Mouse (Mus musculus): ENCODE results near the gene Krtap5-1. TPM values are rescaled to one million over a fixed set of nuclear protein-coding genes. Genes with fewer than 3 reads are reported as not detected.
"Not testable (repeated sequence)": the region's sequence is repeated elsewhere in the genome, so short reads cannot be mapped to it uniquely, and the experiment has no call there.

Krtap5-1 gene
- polyA plus RNA-seq, 1 experiment from 2014 or later, result not detected

GRCm38 (mm10) chr7:142303929-142304328 lies 7.0 kb upstream of the Krtap5-1 start:
- not testable (repeated sequence) for H3K27me3 ChIP-seq (ENCODE audit: insufficient read depth, low read length); H3K4me1 ChIP-seq (ENCODE audit: insufficient read depth, low read length); ATAC-seq (ENCODE audit: low FRiP score, low TSS enrichment); H3K4me2 ChIP-seq (replicated peaks; ENCODE audit: low read depth, low read length); H3K36me3 ChIP-seq (ENCODE audit: insufficient read depth, low read length); H3K9me3 ChIP-seq (ENCODE audit: low read length); H3K27ac ChIP-seq (ENCODE audit: low read length); H3K4me3 ChIP-seq (ENCODE audit: low read length); H3K9ac ChIP-seq (replicated peaks; ENCODE audit: low read length)
- 87% methylated on average over 1 of the region's 1 CpGs for WGBS

- H3K36me3 ChIP-seq (ENCODE audit: insufficient read depth, low read length), result no peaks in the 10 kb centered on the region
- H3K4me3 ChIP-seq (ENCODE audit: low read length), result no peak within 1 kb of the TSS
- H3K27me3 ChIP-seq (ENCODE audit: insufficient read depth, low read length), result no peaks in the 10 kb centered on the region
- H3K4me1 ChIP-seq (ENCODE audit: insufficient read depth, low read length), result no peaks in the 10 kb centered on the region
- no peak for ATAC-seq (ENCODE audit: low FRiP score, low TSS enrichment)
- no peak within 1 kb of the TSS for H3K27ac ChIP-seq (ENCODE audit: low read length)
- 39% methylated on average over 3 of the region's 3 CpGs for WGBS
- H3K9ac ChIP-seq (replicated peaks; ENCODE audit: low read length), result no peak within 1 kb of the TSS
- no peak within 1 kb of the TSS for H3K4me2 ChIP-seq (replicated peaks; ENCODE audit: low read depth, low read length)
- no peaks in the 10 kb centered on the region for H3K9me3 ChIP-seq (ENCODE audit: low read length)
Measured at GRCm38 (mm10) chr7:142303249-142303648, 6.3 kb upstream of the Krtap5-1 start, which contains the start of gene Krtap5-4. Krtap5-4 (plus strand) TSS chr7:142303549.

- H3K4me2 ChIP-seq (replicated peaks; ENCODE audit: low read depth, low read length); H3K9me3 ChIP-seq (ENCODE audit: low read length); H3K9ac ChIP-seq (replicated peaks; ENCODE audit: low read length); H3K36me3 ChIP-seq (ENCODE audit: insufficient read depth, low read length); H3K27me3 ChIP-seq (ENCODE audit: insufficient read depth, low read length); H3K4me1 ChIP-seq (ENCODE audit: insufficient read depth, low read length); H3K4me3 ChIP-seq (ENCODE audit: low read length); ATAC-seq (ENCODE audit: low FRiP score, low TSS enrichment); H3K27ac ChIP-seq (ENCODE audit: low read length): not testable (repeated sequence)
- WGBS, result 13% methylated on average over 4 of the region's 4 CpGs
Measured at GRCm38 (mm10) chr7:142296108-142296507, 810 bp downstream of the Krtap5-1 start.

GRCm38 (mm10) chr7:142295418-142295817 lies 1.5 kb downstream of the Krtap5-1 start:
- H3K36me3 ChIP-seq (ENCODE audit: insufficient read depth, low read length), result no peaks in the 10 kb centered on the region
- H3K27ac ChIP-seq (ENCODE audit: low read length), result no peak overlapping the region
- no peak overlapping the region for H3K4me2 ChIP-seq (replicated peaks; ENCODE audit: low read depth, low read length)

GRCm38 (mm10) chr7:142293851-142294250 lies 3.1 kb downstream of the Krtap5-1 start:
- H3K27ac ChIP-seq (ENCODE audit: low read length); H3K27me3 ChIP-seq (ENCODE audit: insufficient read depth, low read length); H3K36me3 ChIP-seq (ENCODE audit: insufficient read depth, low read length); H3K4me2 ChIP-seq (replicated peaks; ENCODE audit: low read depth, low read length); H3K4me3 ChIP-seq (ENCODE audit: low read length); H3K9ac ChIP-seq (replicated peaks; ENCODE audit: low read length); H3K4me1 ChIP-seq (ENCODE audit: insufficient read depth, low read length); H3K9me3 ChIP-seq (ENCODE audit: low read length): not testable (repeated sequence)
- WGBS, result 3% methylated on average over 2 of the region's 2 CpGs
- ATAC-seq (ENCODE audit: low FRiP score, low TSS enrichment), result peak; percentile 57; the same call in 1 of the 2 replicates

More at GRCm38 (mm10) chr7:142295418-142295817, 1.5 kb downstream of the Krtap5-1 start:
- Histone ChIP-seq H3K27me3 (ENCODE audit: insufficient read depth, low read length) (no peaks in the 10 kb centered on the region), H3K4me3 (ENCODE audit: low read length) (no peak overlapping the region), H3K9ac (replicated peaks; ENCODE audit: low read length) (no peak overlapping the region), H3K9me3 (ENCODE audit: low read length) (no peaks in the 10 kb centered on the region), H3K4me1 (ENCODE audit: insufficient read depth, low read length) (0 out of 2 replicates have a peak, but pooled peaks cover 4% of the 10 kb centered on the region)
- no peak for ATAC-seq (ENCODE audit: low FRiP score, low TSS enrichment)

- 26% methylated on average over 9 of the region's 9 CpGs for WGBS
- Histone ChIP-seq H3K4me1 (ENCODE audit: insufficient read depth, low read length) (peaks cover 11% of the 10 kb centered on the region; the same call in 1 of the 2 replicates), H3K27ac (ENCODE audit: low read length) (peak overlapping the region; percentile 38; the same call in 1 of the 2 replicates)
- ATAC-seq (ENCODE audit: low FRiP score, low TSS enrichment); H3K36me3 ChIP-seq (ENCODE audit: insufficient read depth, low read length); H3K9me3 ChIP-seq (ENCODE audit: low read length); H3K9ac ChIP-seq (replicated peaks; ENCODE audit: low read length); H3K4me3 ChIP-seq (ENCODE audit: low read length); H3K4me2 ChIP-seq (replicated peaks; ENCODE audit: low read depth, low read length); H3K27me3 ChIP-seq (ENCODE audit: insufficient read depth, low read length): not testable (repeated sequence)
Measured at GRCm38 (mm10) chr7:142285910-142286612, 10.9 kb downstream of the Krtap5-1 start.

GRCm38 (mm10) chr7:142285130-142285835 lies 11.6 kb downstream of the Krtap5-1 start:
- Histone ChIP-seq H3K9ac (replicated peaks; ENCODE audit: low read length) (peak overlapping the region; percentile 39), H3K4me2 (replicated peaks; ENCODE audit: low read depth, low read length) (peak overlapping the region; percentile 66), H3K4me1 (ENCODE audit: insufficient read depth, low read length) (peaks cover 11% of the 10 kb centered on the region; the same call in 1 of the 2 replicates), H3K9me3 (ENCODE audit: low read length) (no peaks in the 10 kb centered on the region), H3K4me3 (ENCODE audit: low read length) (peak overlapping the region; percentile 59), H3K27ac (ENCODE audit: low read length) (peak overlapping the region; percentile 91; the same call in 1 of the 2 replicates), H3K36me3 (ENCODE audit: insufficient read depth, low read length) (no peaks in the 10 kb centered on the region), H3K27me3 (ENCODE audit: insufficient read depth, low read length) (no peaks in the 10 kb centered on the region)
- peak; percentile 80 for ATAC-seq (ENCODE audit: low FRiP score, low TSS enrichment)
- WGBS, result 9% methylated on average over 23 of the region's 23 CpGs

GRCm38 (mm10) chr7:142284615-142285080 lies 12.3 kb downstream of the Krtap5-1 start:
- no peaks in the 10 kb centered on the region for H3K27me3 ChIP-seq (ENCODE audit: insufficient read depth, low read length)
- peak overlapping the region; percentile 66 for H3K4me2 ChIP-seq (replicated peaks; ENCODE audit: low read depth, low read length)
- ATAC-seq (ENCODE audit: low FRiP score, low TSS enrichment), result peak; percentile 78
- H3K36me3 ChIP-seq (ENCODE audit: insufficient read depth, low read length), result no peaks in the 10 kb centered on the region
- H3K4me1 ChIP-seq (ENCODE audit: insufficient read depth, low read length), result peaks cover 11% of the 10 kb centered on the region; the same call in 1 of the 2 replicates
- H3K4me3 ChIP-seq (ENCODE audit: low read length), result peak overlapping the region; percentile 59
- no peaks in the 10 kb centered on the region for H3K9me3 ChIP-seq (ENCODE audit: low read length)
- peak overlapping the region; percentile 91 for H3K27ac ChIP-seq (ENCODE audit: low read length)
- peak overlapping the region; percentile 81 for H3K9ac ChIP-seq (replicated peaks; ENCODE audit: low read length)
- under 1% methylated on average over 19 of the region's 19 CpGs for WGBS

GRCm38 (mm10) chr7:142284023-142284591 lies 12.8 kb downstream of the Krtap5-1 start:
- under 1% methylated on average over 38 of the region's 38 CpGs for WGBS

More at GRCm38 (mm10) chr7:142284023-142284591, 12.8 kb downstream of the Krtap5-1 start:
- Histone ChIP-seq H3K36me3 (ENCODE audit: insufficient read depth, low read length) (no peaks in the 10 kb centered on the region), H3K4me2 (replicated peaks; ENCODE audit: low read depth, low read length) (peak overlapping the region; percentile 66), H3K9me3 (ENCODE audit: low read length) (no peaks in the 10 kb centered on the region), H3K9ac (replicated peaks; ENCODE audit: low read length) (peak overlapping the region; percentile 81), H3K4me3 (ENCODE audit: low read length) (peak overlapping the region; percentile 59), H3K27ac (ENCODE audit: low read length) (peak overlapping the region; percentile 91), H3K4me1 (ENCODE audit: insufficient read depth, low read length) (peaks cover 8% of the 10 kb centered on the region; the same call in 1 of the 2 replicates), H3K27me3 (ENCODE audit: insufficient read depth, low read length) (no peaks in the 10 kb centered on the region)
- ATAC-seq (ENCODE audit: low FRiP score, low TSS enrichment), result peak; percentile 80

Measured in kidney, embryonic 16.5 days (tissue).